Mouse (Mus musculus): Measurements from ENCODE around the gene Heatr4. TPM values are rescaled to one million over a fixed set of nuclear protein-coding genes. Genes with fewer than 3 reads are reported as not detected.
"Not testable (repeated sequence)": the region's sequence is repeated elsewhere in the genome, so short reads cannot be mapped to it uniquely, and the experiment has no call there.

The Heatr4 gene
- polyA plus RNA-seq, 1 experiment from 2014 or later: not detected

DNA sequence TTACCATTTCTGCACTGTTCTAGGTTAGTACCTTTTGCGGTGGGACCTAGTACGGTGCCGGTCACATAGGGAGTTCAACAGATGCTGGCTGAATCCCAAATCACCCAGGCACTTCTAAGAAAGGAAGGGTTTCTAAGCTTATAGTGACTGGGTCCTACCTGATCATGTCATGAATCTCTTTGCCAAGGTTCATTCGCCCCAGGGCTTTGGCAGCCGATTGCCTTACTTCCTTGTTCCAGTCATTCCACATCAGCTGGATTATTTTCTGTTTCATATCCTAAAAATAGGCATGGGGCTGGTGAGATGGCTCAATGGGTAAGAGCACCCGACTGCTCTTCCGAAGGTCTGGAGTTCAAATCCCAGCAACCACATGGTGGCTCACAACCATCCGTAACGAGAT lies 26.4 kb downstream of the Heatr4 start:
- ATAC-seq (no peak), DNase-seq (ENCODE audit: low read depth, low spot score) (no peak)
- in situ Hi-C loops (cut with MboI; ENCODE audit: low pct_unique_long_range_greater_than_20kb): no loop called here
- POLR2A ChIA-PET: no interaction called here
- TF ChIP-seq CTCF (IDR thresholded peaks at IDR 0.05): no peak
- H3K27me3 ChIP-seq: no peaks in the 10 kb centered on the region
- CTCF ChIA-PET: interaction anchor here (0.9 to 1.9 kb wide), 2 partner anchors 8 to 10 kb away, joined by 3 to 5 read pairs; no protein-coding TSS in a partner anchor

DNA sequence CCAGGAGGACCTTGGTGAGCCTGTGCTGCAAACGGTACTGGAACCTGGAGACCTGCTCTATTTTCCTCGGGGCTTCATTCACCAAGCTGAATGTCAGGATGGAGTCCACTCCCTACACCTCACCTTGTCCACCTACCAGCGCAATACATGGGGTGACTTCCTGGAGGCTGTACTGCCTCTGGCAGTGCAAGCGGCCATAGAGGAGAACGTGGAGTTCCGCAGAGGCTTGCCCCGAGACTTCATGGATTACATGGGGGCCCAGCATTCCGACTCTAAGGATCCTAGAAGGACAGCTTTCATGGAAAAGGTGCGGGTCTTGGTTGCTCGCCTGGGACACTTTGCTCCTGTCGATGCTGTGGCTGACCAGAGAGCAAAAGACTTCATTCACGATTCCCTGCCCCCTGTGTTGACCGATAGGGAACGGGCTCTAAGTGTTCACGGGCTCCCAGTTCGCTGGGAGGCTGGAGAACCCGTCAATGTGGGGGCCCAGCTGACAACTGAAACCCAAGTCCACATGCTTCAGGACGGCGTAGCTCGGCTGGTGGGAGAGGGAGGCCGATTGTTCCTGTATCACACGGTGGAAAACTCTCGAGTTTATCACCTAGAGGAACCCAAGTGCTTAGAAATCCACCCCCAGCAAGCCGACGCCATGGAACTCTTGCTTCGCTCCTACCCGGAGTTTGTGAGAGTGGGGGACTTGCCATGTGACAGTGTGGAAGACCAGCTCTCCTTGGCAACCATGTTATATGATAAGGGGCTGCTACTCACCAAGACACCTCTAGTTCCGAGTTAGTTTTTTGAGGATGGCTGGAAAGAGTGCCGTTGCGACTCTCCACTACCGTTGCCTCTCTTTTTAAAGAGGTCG lies 32.7 kb downstream of the Heatr4 start:
- ATAC-seq (no peak), DNase-seq (ENCODE audit: low read depth, low spot score) (no peak)
- in situ Hi-C loops (cut with MboI; ENCODE audit: low pct_unique_long_range_greater_than_20kb): no loop called here
- no peak for TF ChIP-seq CTCF (IDR thresholded peaks at IDR 0.05)
- no peaks in the 10 kb centered on the region for H3K27me3 ChIP-seq
- POLR2A ChIA-PET: interaction anchor here (1.0 kb wide), 1 partner anchor 29 kb away, joined by 3 read pairs; no protein-coding TSS in a partner anchor
- CTCF ChIA-PET: no interaction called here

DNA sequence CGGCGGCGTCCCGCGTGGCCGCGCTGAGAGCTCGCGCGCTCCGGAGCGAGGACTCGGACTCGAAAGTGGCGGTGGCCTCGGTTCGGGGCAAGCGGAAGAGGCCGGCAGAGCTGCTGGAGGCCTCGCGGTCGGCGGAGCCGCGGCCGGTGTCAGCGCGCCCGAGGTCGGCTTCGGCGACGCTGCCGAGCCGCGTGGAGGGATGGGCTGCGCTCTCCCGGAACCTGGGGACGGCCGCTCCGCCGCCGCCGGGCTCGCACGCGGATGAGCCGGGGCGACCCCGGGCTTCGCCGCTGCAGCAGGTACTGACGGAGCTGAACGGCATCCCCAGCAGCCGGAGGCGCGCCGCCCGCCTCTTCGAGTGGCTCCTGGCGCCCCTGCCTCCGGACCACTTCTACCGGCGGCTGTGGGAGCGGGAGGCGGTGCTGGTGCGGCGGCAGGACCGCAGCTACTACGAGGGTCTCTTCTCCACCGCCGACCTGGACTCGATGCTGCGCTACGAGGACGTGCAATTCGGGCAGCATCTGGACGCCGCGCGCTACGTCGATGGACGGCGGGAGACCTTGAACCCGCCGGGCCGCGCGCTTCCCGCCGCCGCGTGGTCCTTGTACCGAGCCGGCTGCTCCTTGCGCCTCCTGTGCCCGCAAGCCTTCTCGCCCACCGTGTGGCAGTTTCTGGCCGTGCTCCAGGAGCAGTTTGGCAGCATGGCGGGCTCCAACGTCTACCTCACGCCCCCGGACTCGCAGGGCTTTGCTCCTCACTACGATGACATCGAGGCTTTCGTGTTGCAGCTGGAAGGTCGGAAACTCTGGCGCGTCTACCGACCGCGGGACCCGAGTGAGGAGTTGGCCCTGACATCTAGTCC lies 33.6 kb downstream of the Heatr4 start:
- ChIA-PET CTCF (no interaction called here), POLR2A (interaction anchor here (1.0 kb wide), 1 partner anchor 28 kb away, joined by 3 read pairs; no protein-coding TSS in a partner anchor)
- no peak for TF ChIP-seq CTCF (IDR thresholded peaks at IDR 0.05)
- H3K27me3 ChIP-seq: no peaks in the 10 kb centered on the region
- ATAC-seq (peak; percentile 60), DNase-seq (ENCODE audit: low read depth, low spot score) (no peak)
- in situ Hi-C loops (cut with MboI; ENCODE audit: low pct_unique_long_range_greater_than_20kb): no loop called here

DNA sequence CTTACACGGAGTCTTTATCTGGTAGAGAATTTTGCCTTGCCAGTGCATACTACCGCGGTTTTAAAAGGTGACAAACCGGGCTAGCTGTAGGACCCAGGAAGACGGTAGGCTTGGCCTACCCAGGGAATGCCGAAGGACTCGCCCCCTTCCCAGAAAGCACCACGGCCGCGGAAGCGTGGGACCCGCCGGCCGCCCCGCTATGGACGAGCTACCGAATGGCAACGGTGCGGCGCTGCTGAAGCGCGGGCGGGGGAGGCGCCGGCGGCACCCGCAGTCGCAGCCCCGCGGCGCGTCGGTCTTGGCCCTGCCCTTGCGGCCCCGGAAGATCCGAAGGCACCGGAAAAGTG lies 34.2 kb downstream of the Heatr4 start, which contains the start of gene Riox1:
Riox1 (plus strand) TSS at position 116 of the 347 bp plus-strand sequence.
- ATAC-seq (peak; percentile 94), DNase-seq (ENCODE audit: low read depth, low spot score) (peak; percentile 38)
- ChIA-PET POLR2A (no interaction called here), CTCF (no interaction called here)
- in situ Hi-C loops (cut with MboI; ENCODE audit: low pct_unique_long_range_greater_than_20kb): no loop called here
- no peak for TF ChIP-seq CTCF (IDR thresholded peaks at IDR 0.05)
- H3K27me3 ChIP-seq: no peaks in the 10 kb centered on the region

DNA sequence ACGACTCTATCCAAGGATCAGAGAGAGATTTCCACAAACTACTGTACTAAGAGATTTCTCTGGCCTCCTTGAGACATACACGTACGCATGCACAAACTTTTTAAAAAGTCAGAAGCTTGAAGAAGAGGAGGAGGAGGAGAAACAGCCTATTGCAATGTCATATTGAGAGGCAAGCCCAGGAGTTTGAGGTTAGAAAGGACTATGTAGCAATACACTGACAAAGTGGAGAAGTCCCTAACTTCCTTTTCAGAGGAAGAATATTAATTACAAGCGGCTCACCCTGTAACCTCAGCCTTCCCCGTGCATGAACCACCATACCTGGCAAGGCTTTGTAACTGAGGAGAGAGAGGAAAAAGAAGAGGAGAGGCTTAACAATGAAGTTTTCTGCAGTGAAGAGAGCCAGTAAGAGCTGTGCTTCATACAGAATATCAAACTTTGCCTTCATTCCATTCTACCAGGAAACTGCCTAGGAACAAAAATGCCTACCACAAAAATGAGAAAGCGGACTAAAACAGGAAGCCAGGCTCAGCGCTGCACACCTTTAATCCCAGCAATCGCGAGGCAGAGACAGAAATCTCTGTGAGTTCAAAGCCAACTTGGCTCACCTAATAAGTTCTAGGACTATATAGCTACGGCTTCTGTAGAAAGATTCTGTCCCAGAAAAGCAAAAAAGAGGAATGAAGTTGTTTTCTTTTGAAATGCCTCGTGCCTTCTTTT lies 34.7 kb downstream of the Heatr4 start:
- CTCF ChIA-PET: no interaction called here
- DNase-seq (ENCODE audit: low read depth, low spot score): no peak
- ATAC-seq: no peak
- TF ChIP-seq CTCF (IDR thresholded peaks at IDR 0.05): no peak
- no peaks in the 10 kb centered on the region for H3K27me3 ChIP-seq
- POLR2A ChIA-PET: no interaction called here
- in situ Hi-C loops (cut with MboI; ENCODE audit: low pct_unique_long_range_greater_than_20kb): no loop called here

DNA sequence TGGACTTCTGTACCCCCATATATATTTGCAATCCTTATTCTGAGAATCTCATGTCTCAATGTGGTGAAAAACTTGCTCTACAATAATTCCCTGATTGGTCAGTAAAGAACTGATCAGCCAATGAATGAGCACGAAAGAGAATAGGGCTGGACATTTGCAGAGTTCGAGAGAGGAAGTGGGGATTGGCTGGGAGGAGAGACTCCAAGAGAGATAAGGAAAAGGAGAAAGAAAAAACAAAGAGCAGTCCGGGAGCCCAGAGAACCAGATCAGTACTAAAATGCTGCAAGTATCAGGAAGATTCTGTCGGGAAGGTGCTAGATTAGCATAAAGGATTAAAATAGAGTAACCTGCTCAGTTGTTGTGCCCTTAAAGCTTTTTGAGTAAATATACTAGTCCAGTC lies 35.6 kb downstream of the Heatr4 start:
- no peaks in the 10 kb centered on the region for H3K27me3 ChIP-seq
- DNase-seq (ENCODE audit: low read depth, low spot score): no peak
- in situ Hi-C loops (cut with MboI; ENCODE audit: low pct_unique_long_range_greater_than_20kb): no loop called here
- ATAC-seq: no peak
- no peak for TF ChIP-seq CTCF (IDR thresholded peaks at IDR 0.05)
- ChIA-PET CTCF (interaction anchor here (0.9 kb wide), 1 partner anchor 26 kb away, joined by 3 read pairs; no protein-coding TSS in a partner anchor), POLR2A (no interaction called here)

DNA sequence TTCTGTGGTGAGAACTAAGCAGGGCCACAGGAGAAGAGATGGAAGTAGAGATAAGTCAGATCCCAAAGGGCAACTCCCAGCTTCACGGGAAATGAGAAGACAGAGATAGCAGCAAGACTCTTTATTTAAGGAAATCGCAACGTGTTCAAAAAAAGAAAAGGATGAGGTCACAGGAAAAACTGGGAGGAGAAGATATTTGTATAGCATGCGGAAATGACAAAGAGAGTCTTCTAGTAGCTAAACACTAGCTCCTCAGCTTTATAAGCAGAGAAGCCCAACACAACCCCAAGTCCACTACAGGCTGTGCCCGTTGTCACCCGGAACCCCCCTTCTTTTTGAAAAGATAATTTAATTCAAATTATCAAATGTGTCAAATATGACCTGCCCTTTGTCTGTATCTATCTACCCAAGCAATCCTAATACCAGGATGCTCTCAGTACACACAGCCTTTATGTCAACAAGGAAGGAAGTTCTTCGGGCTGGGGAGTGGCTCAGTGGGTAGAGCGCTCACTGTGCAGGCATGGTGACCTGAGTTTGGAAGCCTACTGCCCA lies 37.3 kb downstream of the Heatr4 start:
- POLR2A ChIA-PET: no interaction called here

DNA sequence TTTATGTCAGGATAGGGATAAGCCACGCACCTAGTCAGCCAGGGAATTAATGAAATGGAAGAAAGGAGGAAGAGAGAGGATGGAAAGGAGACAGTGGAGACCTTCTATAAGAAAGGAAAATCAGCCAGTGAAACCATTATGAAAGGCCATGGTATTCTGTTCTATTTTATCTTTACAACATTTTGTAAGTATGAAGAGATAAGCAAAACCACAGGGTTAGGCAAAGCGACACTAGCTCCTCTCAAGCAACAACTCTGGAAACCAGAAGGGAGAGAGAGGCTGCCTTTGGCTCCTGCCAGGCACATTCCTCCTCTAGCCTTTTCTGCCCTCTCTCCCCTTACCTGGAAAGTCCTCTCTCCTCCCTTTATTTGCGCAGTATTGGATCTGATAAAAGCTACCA lies 42.7 kb downstream of the Heatr4 start:
- no peaks in the 10 kb centered on the region for H3K27me3 ChIP-seq
- in situ Hi-C loops (cut with MboI; ENCODE audit: low pct_unique_long_range_greater_than_20kb): no loop called here
- ChIA-PET CTCF (no interaction called here), POLR2A (no interaction called here)
- no peak for TF ChIP-seq CTCF (IDR thresholded peaks at IDR 0.05)
- DNase-seq (ENCODE audit: low read depth, low spot score) (no peak), ATAC-seq (no peak)

More for the DNA sequence above, 37.3 kb downstream of the Heatr4 start:
- CTCF ChIA-PET: no interaction called here
- DNase-seq (ENCODE audit: low read depth, low spot score) (no peak), ATAC-seq (no peak)
- in situ Hi-C loops (cut with MboI; ENCODE audit: low pct_unique_long_range_greater_than_20kb): no loop called here
- no peaks in the 10 kb centered on the region for H3K27me3 ChIP-seq
- TF ChIP-seq CTCF (IDR thresholded peaks at IDR 0.05): no peak

DNA sequence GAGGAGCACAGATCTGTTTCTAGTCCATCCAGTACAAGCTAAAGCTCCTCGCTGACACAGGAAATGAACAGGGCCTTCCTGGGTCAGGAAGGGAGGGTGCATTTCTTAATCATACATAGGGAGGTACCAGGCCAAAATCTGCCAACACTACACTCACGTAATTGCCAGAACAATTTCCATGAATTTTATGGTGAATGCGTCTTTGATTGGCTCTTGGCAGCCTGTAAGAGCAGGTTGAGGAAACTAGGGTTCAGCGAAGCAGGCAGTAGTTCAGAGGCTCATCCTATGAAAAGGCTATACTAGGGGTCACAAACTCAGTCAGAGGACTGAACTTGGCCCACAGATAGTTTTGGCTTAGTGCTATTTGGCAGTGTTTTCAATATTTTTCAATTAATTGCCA lies 44.6 kb downstream of the Heatr4 start:
- no peak for ATAC-seq
- in situ Hi-C loops (cut with MboI; ENCODE audit: low pct_unique_long_range_greater_than_20kb): no loop called here
- H3K27me3 ChIP-seq: no peaks in the 10 kb centered on the region
- TF ChIP-seq CTCF (IDR thresholded peaks at IDR 0.05): no peak
- DNase-seq (ENCODE audit: low read depth, low spot score): no peak
- CTCF ChIA-PET: interaction anchor here (1.0 kb wide), 1 partner anchor 12 kb away, joined by 3 read pairs; no protein-coding TSS in a partner anchor
- POLR2A ChIA-PET: no interaction called here

DNA sequence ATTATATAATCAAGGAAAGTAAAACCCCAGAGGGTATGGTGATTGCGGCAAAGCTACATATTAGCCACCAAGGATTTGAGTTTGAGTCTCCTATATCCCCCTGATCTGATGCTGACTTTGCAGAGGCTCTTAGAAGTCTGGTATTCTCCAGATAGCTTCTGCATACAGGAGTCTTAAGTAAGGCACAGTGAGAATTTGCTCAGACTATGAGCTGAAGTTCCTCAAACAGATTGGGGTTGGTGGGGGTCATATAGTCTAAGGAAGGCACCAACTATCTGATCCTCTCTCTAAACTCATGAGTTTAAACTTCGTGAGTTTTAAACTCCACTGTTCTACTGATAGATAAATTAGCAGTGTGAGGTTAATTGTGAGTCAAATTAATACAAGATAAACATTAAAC lies 45.3 kb downstream of the Heatr4 start:
- no peak for TF ChIP-seq CTCF (IDR thresholded peaks at IDR 0.05)
- H3K27me3 ChIP-seq: no peaks in the 10 kb centered on the region
- DNase-seq (ENCODE audit: low read depth, low spot score) (no peak), ATAC-seq (no peak)
- in situ Hi-C loops (cut with MboI; ENCODE audit: low pct_unique_long_range_greater_than_20kb): loop anchor here (10.0 kb wide), 1 partner anchor 225 kb away; no protein-coding TSS in a partner anchor
- CTCF ChIA-PET: no interaction called here
- POLR2A ChIA-PET: no interaction called here

DNA sequence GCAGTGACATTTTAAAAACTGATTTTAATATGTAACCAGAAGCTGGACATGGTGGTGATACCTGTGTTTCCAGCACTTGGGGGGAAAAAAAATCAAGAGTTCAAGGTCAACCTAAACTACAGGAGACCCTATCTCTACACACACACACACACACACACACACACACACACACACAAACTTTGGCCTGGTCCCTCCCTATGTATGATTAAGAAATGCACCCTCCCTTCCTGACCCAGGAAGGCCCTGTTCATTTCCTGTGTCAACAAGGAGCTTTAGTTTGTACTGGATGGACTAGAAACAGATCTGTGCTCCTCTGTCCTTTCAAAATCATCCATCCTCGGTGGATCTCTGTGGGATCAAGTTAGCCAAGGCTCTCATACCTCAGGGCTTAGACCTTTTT lies 46.1 kb downstream of the Heatr4 start:
- CTCF ChIA-PET: interaction anchor here (1.2 kb wide), 1 partner anchor 22 kb away, joined by 3 read pairs; no protein-coding TSS in a partner anchor
- POLR2A ChIA-PET; ATAC-seq; DNase-seq (ENCODE audit: low read depth, low spot score); H3K27me3 ChIP-seq: not testable (repeated sequence)
- in situ Hi-C loops (cut with MboI; ENCODE audit: low pct_unique_long_range_greater_than_20kb): loop anchor here (10.0 kb wide), 1 partner anchor 224 kb away; no protein-coding TSS in a partner anchor

Measured in Patski (cell line).